Mouse (Mus musculus) naive thymus-derived CD4-positive, alpha-beta T cell, adult 2 months (primary cell): ENCODE data around the gene Ppia.
"Not testable (repeated sequence)": the region's sequence is repeated elsewhere in the genome, so short reads cannot be mapped to it uniquely, and the experiment has no call there.

ENCODE experiments used
- DNase-seq: peaks from one replicate; pipeline ENCODE4 v3.0.0-alpha.2; 2011; ENCODE audit warnings: low read depth

Gene Ppia

GRCm38 (mm10) chr11:6414751-6415550 lies at the start of gene Ppia:
Ppia (plus strand) TSS chr11:6415443.
- no peak for DNase-seq

- peak; percentile 94 for DNase-seq
Observed at GRCm38 (mm10) chr11:6365885-6366284, 49.4 kb upstream of the Ppia start.

GRCm38 (mm10) chr11:6366434-6366833 lies 48.8 kb upstream of the Ppia start:
- DNase-seq = no peak

GRCm38 (mm10) chr11:6367156-6367555 lies 48.1 kb upstream of the Ppia start:
- DNase-seq = no peak

GRCm38 (mm10) chr11:6367986-6368385 lies 47.3 kb upstream of the Ppia start:
- not testable (repeated sequence) for DNase-seq

GRCm38 (mm10) chr11:6371376-6372155 lies 43.7 kb upstream of the Ppia start:
- no peak for DNase-seq

- DNase-seq = no peak
Observed at GRCm38 (mm10) chr11:6372784-6373183, 42.5 kb upstream of the Ppia start.

- no peak for DNase-seq
Observed at GRCm38 (mm10) chr11:6380916-6381315, 34.3 kb upstream of the Ppia start.

- no peak for DNase-seq
Observed at GRCm38 (mm10) chr11:6388126-6388725, 27.0 kb upstream of the Ppia start.

- DNase-seq = peak; percentile 96
Observed at GRCm38 (mm10) chr11:6388726-6389413, 26.4 kb upstream of the Ppia start, which contains the start of gene Zmiz2. Zmiz2 (plus strand) TSS chr11:6389074.

GRCm38 (mm10) chr11:6389483-6389921 lies 25.7 kb upstream of the Ppia start:
- no peak for DNase-seq

GRCm38 (mm10) chr11:6390376-6391053 lies 24.7 kb upstream of the Ppia start:
- DNase-seq = no peak

- peak; percentile 61 for DNase-seq
Observed at GRCm38 (mm10) chr11:6391516-6392276, 23.5 kb upstream of the Ppia start.

- no peak for DNase-seq
Observed at GRCm38 (mm10) chr11:6392857-6393256, 22.4 kb upstream of the Ppia start.

- no peak for DNase-seq
Observed at GRCm38 (mm10) chr11:6393866-6394265, 21.4 kb upstream of the Ppia start.

GRCm38 (mm10) chr11:6395565-6395964 lies 19.7 kb upstream of the Ppia start:
- DNase-seq = no peak

- no peak for DNase-seq
Observed at GRCm38 (mm10) chr11:6398141-6398540, 17.1 kb upstream of the Ppia start.

GRCm38 (mm10) chr11:6402515-6403510 lies 12.4 kb upstream of the Ppia start:
- DNase-seq = peak; percentile 89

- no peak for DNase-seq
Observed at GRCm38 (mm10) chr11:6403830-6404405, 11.3 kb upstream of the Ppia start.
